ENCODE assay signal across 8 mouse cellular contexts in the genomic region with DNA sequence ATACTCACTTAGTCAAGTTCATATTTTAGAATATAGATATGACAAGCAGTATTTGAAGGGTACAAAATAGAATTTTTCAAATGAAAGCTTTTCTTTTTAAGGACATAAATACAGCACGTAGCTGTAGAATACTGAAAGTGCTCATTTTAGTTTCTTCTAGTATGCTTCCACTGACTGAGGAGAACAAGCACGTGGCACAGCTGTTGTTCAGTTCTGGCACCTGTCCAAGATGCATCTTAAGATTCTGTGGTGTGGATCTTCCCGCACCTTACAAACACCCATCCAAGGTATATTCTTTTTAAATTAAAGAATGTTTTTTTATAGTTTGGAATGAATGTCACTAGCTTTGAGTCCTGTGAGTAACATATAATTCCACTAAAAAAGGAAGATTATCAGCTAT. TPM values are rescaled to one million over a fixed set of nuclear protein-coding genes. Genes with fewer than 3 reads are reported as not detected.
DNase-seq lines count a peak whose midpoint lies in the region; ATAC-seq and TF ChIP-seq lines count a peak whose summit lies in the region.

No protein-coding gene starts in this region.

- peak overlapping the region; percentile 91 for H3K4me3 ChIP-seq in liver, embryonic 11.5 days (ENCODE audit: low read depth, low read length)
- peak overlapping the region; percentile 97; the same call in 1 of the 2 replicates for H3K4me3 ChIP-seq in heart, postnatal 0 days (ENCODE audit: low read depth, low read length)
- H3K4me3 ChIP-seq in liver, embryonic 15.5 days (replicated peaks) = peak overlapping the region; percentile 95

- H3K27ac ChIP-seq in liver, embryonic 11.5 days (ENCODE audit: low read depth, low read length) = no peak overlapping the region; the same call in 1 of the 2 replicates
- no peak overlapping the region for H3K27ac ChIP-seq in heart, postnatal 0 days (ENCODE audit: low read depth)
- H3K27ac ChIP-seq in liver, embryonic 15.5 days (replicated peaks) = no peak overlapping the region

- no peak for TF ChIP-seq CTCF in heart, postnatal 0 days (IDR thresholded peaks at IDR 0.05; ENCODE audit: low read depth)

- H3K27me3 ChIP-seq in liver, embryonic 11.5 days (replicated peaks; ENCODE audit: control insufficient read depth, insufficient read depth, low read length) = no peaks in the 10 kb centered on the region
- H3K27me3 ChIP-seq in heart, postnatal 0 days (ENCODE audit: control insufficient read depth, insufficient read depth, low read length) = no peaks in the 10 kb centered on the region
- H3K27me3 ChIP-seq in liver, embryonic 15.5 days = no peaks in the 10 kb centered on the region

- ATAC-seq in liver, embryonic 11.5 days (replicated peaks; ENCODE audit: low FRiP score) = no peak
- ATAC-seq in heart, postnatal 0 days (ENCODE audit: insufficient read depth, low read depth) = no peak
- no peak for ATAC-seq in liver, embryonic 15.5 days (ENCODE audit: insufficient read depth)
- no peak for ATAC-seq in frontal cortex, adult (ENCODE audit: low TSS enrichment)

- 52% methylated on average over 3 of the region's 3 CpGs for WGBS in liver, embryonic 11.5 days
- 29% methylated on average over 3 of the region's 3 CpGs for WGBS in heart, postnatal 0 days
- 24% methylated on average over 3 of the region's 3 CpGs for WGBS in liver, embryonic 15.5 days (ENCODE audit: insufficient replicate concordance)

- H3K9ac ChIP-seq in liver, embryonic 11.5 days (ENCODE audit: low read depth, low read length) = peak overlapping the region; percentile 50
- no peak overlapping the region for H3K9ac ChIP-seq in heart, postnatal 0 days (replicated peaks; ENCODE audit: low read depth, low read length)
- peak overlapping the region; percentile 95; the same call in 1 of the 2 replicates for H3K9ac ChIP-seq in liver, embryonic 15.5 days

- H3K4me1 ChIP-seq in liver, embryonic 11.5 days (replicated peaks; ENCODE audit: control insufficient read depth, insufficient read depth, low read length) = peaks cover 8% of the 10 kb centered on the region; the same call in 1 of the 2 replicates
- 0 out of 2 replicates have a peak, but pooled peaks cover 6% of the 10 kb centered on the region for H3K4me1 ChIP-seq in heart, postnatal 0 days (ENCODE audit: control insufficient read depth, insufficient read depth)
- peaks cover 13% of the 10 kb centered on the region for H3K4me1 ChIP-seq in liver, embryonic 15.5 days (replicated peaks)

- no peaks in the 10 kb centered on the region for H3K9me3 ChIP-seq in liver, embryonic 11.5 days (ENCODE audit: control insufficient read depth, low read length)
- H3K9me3 ChIP-seq in heart, postnatal 0 days (replicated peaks; ENCODE audit: control insufficient read depth, low read length) = no peaks in the 10 kb centered on the region
- H3K9me3 ChIP-seq in liver, embryonic 15.5 days (replicated peaks) = no peaks in the 10 kb centered on the region

- TF ChIP-seq EP300 in heart, postnatal 0 days (IDR thresholded peaks at IDR 0.05; ENCODE audit: low read depth) = no peak

- DNase-seq in liver, embryonic 11.5 days (ENCODE audit: low spot score) = no peak
- DNase-seq in liver = no peak
- peak; percentile 41 for DNase-seq in brain, adult 2 months (ENCODE audit: low read depth, low spot score)
- no peak for DNase-seq in heart, postnatal 0 days (ENCODE audit: low spot score)
- DNase-seq in thymus, postnatal 10 days (ENCODE audit: low spot score in 2 of 2) = peak; percentile 7 to 15
- DNase-seq in urinary bladder, postnatal 36 days (ENCODE audit: low spot score in 2 of 2) = no peak

- H3K4me2 ChIP-seq in liver, embryonic 11.5 days = peak overlapping the region; percentile 79
- peak overlapping the region; percentile 78 for H3K4me2 ChIP-seq in heart, postnatal 0 days (ENCODE audit: low read depth, low read length)
- peak overlapping the region; percentile 86 for H3K4me2 ChIP-seq in liver, embryonic 15.5 days

- H3K36me3 ChIP-seq in liver, embryonic 11.5 days (ENCODE audit: control insufficient read depth, insufficient read depth, low read length) = no peaks in the 10 kb centered on the region
- H3K36me3 ChIP-seq in heart, postnatal 0 days (replicated peaks; ENCODE audit: control insufficient read depth, insufficient read depth, low read length) = no peaks in the 10 kb centered on the region
- no peaks in the 10 kb centered on the region for H3K36me3 ChIP-seq in liver, embryonic 15.5 days (replicated peaks)

RNA-seq across cellular contexts. Expression of a gene that starts 1.4 kb away (rescaled TPM):
- polyA plus RNA-seq in liver, embryonic 11.5 days (2014; fragmentation: Nextera tagmentation; extraction: Ambion mirVana) = 21.0 and 27.6 TPM in 2 replicates
- 12.7 and 22.5 TPM in 2 replicates for total RNA-seq in heart, postnatal 0 days (2014; rRNA removed; ENCODE audit: low replicate concordance)
- 27.8 and 33.0 TPM in 2 replicates for polyA plus RNA-seq in heart, postnatal 0 days (2015; fragmentation: Nextera tagmentation; extraction: Ambion mirVana)
- 9.4 and 11.4 TPM in 2 replicates for polyA plus RNA-seq in liver, embryonic 15.5 days (2015; fragmentation: Nextera tagmentation; extraction: Ambion mirVana)

RNA-seq across cellular contexts. Expression of a gene that starts 1.7 kb away (rescaled TPM):
- 28.2 and 32.6 TPM in 2 replicates for polyA plus RNA-seq in liver, embryonic 11.5 days (2014; fragmentation: Nextera tagmentation; extraction: Ambion mirVana)
- total RNA-seq in heart, postnatal 0 days (2014; rRNA removed; ENCODE audit: low replicate concordance) = 4.8 and 13.3 TPM in 2 replicates
- 7.9 and 8.7 TPM in 2 replicates for polyA plus RNA-seq in heart, postnatal 0 days (2015; fragmentation: Nextera tagmentation; extraction: Ambion mirVana)
- 10.6 and 11.9 TPM in 2 replicates for polyA plus RNA-seq in liver, embryonic 15.5 days (2015; fragmentation: Nextera tagmentation; extraction: Ambion mirVana)

RNA-seq across cellular contexts. Expression of a gene that starts 33.7 kb away (rescaled TPM):
- polyA plus RNA-seq in liver, embryonic 11.5 days (2014; fragmentation: Nextera tagmentation; extraction: Ambion mirVana) = 21.3 and 26.6 TPM in 2 replicates
- 6.0 and 6.6 TPM in 2 replicates for total RNA-seq in heart, postnatal 0 days (2014; rRNA removed; ENCODE audit: low replicate concordance)
- polyA plus RNA-seq in heart, postnatal 0 days (2015; fragmentation: Nextera tagmentation; extraction: Ambion mirVana) = 15.8 and 16.2 TPM in 2 replicates
- 9.5 and 9.6 TPM in 2 replicates for polyA plus RNA-seq in liver, embryonic 15.5 days (2015; fragmentation: Nextera tagmentation; extraction: Ambion mirVana)

Comparison
In these comparisons a context has a peak if more than half of its experiments do, and no peak if none do; other contexts are left out.
1. DNase-seq: peak in brain, adult 2 months (single experiment) and thymus, postnatal 10 days (2 of 2); none in liver, embryonic 11.5 days (single experiment), liver (single experiment), heart, postnatal 0 days (single experiment) and urinary bladder, postnatal 36 days (0 of 2).
2. Peak in every context shown above with its lines, with median percentiles within 50 percentile points of each other: H3K4me2 ChIP-seq and H3K4me3 ChIP-seq.